Mouse (Mus musculus): ENCODE measurements at regions not wholly inside any gene's neighbourhood (a gene's known extent, or its start where the extent isn't known, plus 50 kb on each side); places are given as distances from the start of the nearest gene placed in this dataset.

GRCm38 (mm10) chr8:126763600-126763999 lies 169.8 kb upstream of the Irf2bp2 start:
- TF ChIP-seq GATA1 (IDR thresholded peaks at IDR 0.05; ENCODE audit: low read length) (no peak), TAL1 (IDR thresholded peaks at IDR 0.05; ENCODE audit: low read length) (no peak)
